Mouse (Mus musculus) neural tube, embryonic 14.5 days (tissue): ENCODE data around the gene Dld. TPM values are rescaled to one million over a fixed set of nuclear protein-coding genes. Genes with fewer than 3 reads are reported as not detected.

Experiments used
- ATAC-seq: fragments of 200-750 bp; cut with Nextera tagmentation; 2 replicates; pipeline ENCODE4 v1.8.0; 2017; ENCODE audit warnings: low read depth, mild to moderate bottlenecking, moderate TSS enrichment, moderate library complexity
- H3K27ac ChIP-seq: fragments of 300-500 bp; sonication (generic); 2 replicates; pipeline ENCODE4 v1.5.1; 2014; ENCODE audit warnings: low read depth, mild to moderate bottlenecking, control low read depth, low read length, moderate library complexity, mixed read lengths
- H3K27me3 ChIP-seq: fragments of 300-500 bp; sonication (generic); 2 replicates; pipeline ENCODE4 v1.6.1; 2014; ENCODE audit warnings: low read length; ENCODE audit not compliant: control insufficient read depth, insufficient read depth
- H3K36me3 ChIP-seq: fragments of 300-500 bp; sonication (generic); 2 replicates; pipeline ENCODE4 v1.6.1; 2014; ENCODE audit warnings: low read length, mixed read lengths; ENCODE audit not compliant: control insufficient read depth, insufficient read depth
- H3K4me1 ChIP-seq: fragments of 300-500 bp; sonication (generic); 2 replicates; pipeline ENCODE4 v1.6.1; 2014; ENCODE audit warnings: low read length; ENCODE audit not compliant: control insufficient read depth, insufficient read depth
- H3K4me2 ChIP-seq: fragments of 300-500 bp; sonication (generic); 2 replicates; pipeline ENCODE4 v1.6.1; 2014; ENCODE audit warnings: mild to moderate bottlenecking, low read depth, low read length, control low read depth
- H3K4me3 ChIP-seq: fragments of 300-500 bp; sonication (generic); 2 replicates; pipeline ENCODE4 v1.5.1; 2014; ENCODE audit warnings: low read depth, low read length, control low read depth, mixed read lengths
- H3K9ac ChIP-seq: fragments of 300-500 bp; sonication (generic); replicated peaks from 2 replicates; pipeline ENCODE4 v1.6.1; 2014; ENCODE audit warnings: low read depth, mild to moderate bottlenecking, control low read depth, low read length, mixed read lengths
- H3K9me3 ChIP-seq: fragments of 300-500 bp; sonication (generic); 2 replicates; pipeline ENCODE4 v1.6.1; 2016; ENCODE audit warnings: low read length; ENCODE audit not compliant: control insufficient read depth
- WGBS: fragments of 180-500 bp; shearing (Covaris S2); extraction: QIAGEN DNeasy Blood & Tissue Kit; methylation state at CpG from one replicate; pipeline ENCODE4 v1.1.7; 2014; 5-methylcytosine and 5-hydroxymethylcytosine counted together
- polyA plus RNA-seq: library from polyadenylated mRNA; unstranded; fragments of >200 nt; fragmentation: Nextera tagmentation; extraction: Ambion mirVana; gene quantifications from 2 replicates; pipeline ENCODE4 v1.2.1, GENCODE M21; 2014

Gene Dld
- polyA plus RNA-seq, 1 experiment from 2014 or later: 132 TPM

DNA sequence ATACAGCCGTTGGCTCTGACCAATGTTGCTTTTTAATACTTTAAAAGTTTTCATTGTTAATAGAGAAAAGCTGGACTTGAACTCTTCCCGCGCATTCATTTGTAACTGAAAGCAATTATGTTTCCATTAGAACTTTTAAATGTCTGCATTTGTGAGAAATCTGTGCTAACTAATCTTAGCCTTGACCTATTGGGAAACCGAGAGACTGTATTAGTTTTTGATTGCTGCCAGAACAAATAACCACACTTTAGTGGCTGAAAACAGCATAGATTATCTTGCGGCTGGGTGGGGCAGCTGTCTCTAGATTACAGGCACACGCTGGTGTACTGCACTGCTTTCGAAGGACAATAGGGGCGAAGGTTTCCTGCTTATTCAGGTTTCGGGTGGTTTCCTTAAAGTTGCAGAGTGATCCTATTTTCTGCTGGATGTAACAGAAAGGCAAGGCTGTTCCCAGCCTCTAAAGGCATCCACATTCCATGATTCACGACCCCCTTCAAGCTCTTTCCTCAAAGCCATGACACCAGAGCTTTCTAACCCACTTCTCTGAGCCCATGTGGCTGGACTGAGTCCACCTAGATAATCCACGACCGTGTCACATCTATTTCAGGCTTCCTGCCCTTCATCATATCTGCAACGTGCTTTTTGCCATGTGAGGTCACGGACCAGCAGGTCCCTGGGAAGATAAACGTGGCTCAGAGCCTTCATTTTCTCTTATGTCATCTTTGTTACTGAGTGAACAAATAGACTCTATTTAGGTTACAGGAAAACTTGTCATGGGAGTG, 57.7 kb downstream of the Dld start:
- Histone ChIP-seq H3K4me1 (no peaks in the 10 kb centered on the region), H3K4me3 (no peak overlapping the region), H3K4me2 (no peak overlapping the region), H3K27me3 (no peaks in the 10 kb centered on the region), H3K36me3 (no peaks in the 10 kb centered on the region; the same call in 1 of the 2 replicates), H3K9ac (no peak overlapping the region), H3K27ac (no peak overlapping the region), H3K9me3 (no peaks in the 10 kb centered on the region)
- 75% methylated on average over 15 of the region's 15 CpGs for WGBS
- no peak for ATAC-seq

DNA sequence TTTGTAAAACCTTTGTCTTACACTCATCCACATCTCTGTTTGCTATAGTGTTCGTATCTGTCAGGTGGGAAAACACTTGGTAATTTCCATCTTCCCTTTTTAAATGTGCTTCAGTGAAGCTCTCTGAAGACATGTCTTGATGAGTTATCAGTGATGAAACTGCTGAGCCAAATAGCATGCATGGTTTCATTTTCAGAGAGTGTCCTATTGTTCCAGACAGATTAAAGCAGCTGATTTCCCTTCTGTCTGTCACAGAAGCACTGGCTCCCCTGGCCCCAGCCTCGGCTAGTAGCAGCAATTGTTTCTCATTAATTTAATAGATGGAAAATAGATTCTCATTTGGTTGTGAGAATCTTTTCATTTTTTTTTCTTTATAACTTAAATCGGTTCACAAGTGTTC, 60.3 kb downstream of the Dld start:
- 72% methylated on average over 3 of the region's 3 CpGs for WGBS
- H3K4me1 ChIP-seq: no peaks in the 10 kb centered on the region
- no peaks in the 10 kb centered on the region for H3K9me3 ChIP-seq

DNA sequence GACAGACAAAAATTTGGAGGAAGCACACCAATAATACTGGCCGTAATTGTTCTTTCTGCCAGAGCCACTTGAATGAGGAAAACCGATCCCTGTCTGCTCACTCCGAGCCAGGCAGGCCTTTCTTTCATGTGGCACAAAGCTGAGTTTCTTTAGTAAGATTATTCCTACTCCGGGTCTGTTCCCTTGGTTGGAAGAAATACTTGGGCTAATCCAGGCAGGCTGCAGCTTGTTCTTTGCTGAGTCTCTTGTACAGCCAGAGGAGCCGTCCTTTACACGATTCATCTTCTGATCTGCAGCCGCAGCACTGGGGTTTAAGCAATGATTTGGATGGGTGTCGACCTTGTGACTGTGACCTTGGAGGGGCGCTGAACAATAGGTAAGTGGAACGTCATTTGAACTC, 62.2 kb downstream of the Dld start:
- no peaks in the 10 kb centered on the region for H3K4me1 ChIP-seq
- H3K27me3 ChIP-seq: no peaks in the 10 kb centered on the region
- 90% methylated on average over 10 of the region's 10 CpGs for whole genome bisulfite sequencing
- no peaks in the 10 kb centered on the region for H3K9me3 ChIP-seq
- no peak overlapping the region for H3K4me3 ChIP-seq
- H3K27ac ChIP-seq: no peak overlapping the region
- no peak for ATAC-seq
- no peaks in the 10 kb centered on the region; the same call in 1 of the 2 replicates for H3K36me3 ChIP-seq
- H3K9ac ChIP-seq: no peak overlapping the region
- no peak overlapping the region for H3K4me2 ChIP-seq

More for the DNA sequence above, 60.3 kb downstream of the Dld start:
- no peaks in the 10 kb centered on the region for H3K27me3 ChIP-seq
- H3K27ac ChIP-seq: no peak overlapping the region
- H3K36me3 ChIP-seq: no peaks in the 10 kb centered on the region; the same call in 1 of the 2 replicates
- no peak overlapping the region for H3K9ac ChIP-seq
- ATAC-seq: no peak
- no peak overlapping the region for H3K4me2 ChIP-seq
- no peak overlapping the region for H3K4me3 ChIP-seq

DNA sequence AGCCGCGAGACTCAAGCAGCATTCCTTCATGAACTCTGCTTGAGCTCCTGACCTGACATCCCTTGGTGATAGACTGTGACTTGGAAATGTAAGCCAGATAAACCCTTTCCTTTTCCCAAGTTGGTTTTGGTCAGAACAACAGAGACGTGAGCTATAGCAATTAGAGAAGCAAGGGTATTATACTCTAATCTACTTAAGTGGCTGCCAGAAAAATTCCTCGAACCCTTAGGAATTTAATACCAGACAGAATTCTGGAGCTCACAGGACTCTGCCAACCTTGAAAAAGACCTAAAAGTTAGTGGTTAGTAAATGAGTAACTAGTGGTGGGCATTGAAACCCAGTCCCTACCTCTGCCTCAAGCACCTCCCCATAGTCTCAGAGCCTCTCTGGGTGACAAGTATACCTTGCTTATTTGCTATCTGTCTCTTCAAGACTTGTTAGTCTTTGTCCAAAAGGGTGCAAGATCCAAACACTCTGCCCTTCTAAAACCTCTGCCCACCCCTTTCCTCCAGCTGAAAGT, 67.6 kb downstream of the Dld start:
- 92% methylated on average over 4 of the region's 4 CpGs for WGBS
- Histone ChIP-seq H3K27ac (no peak overlapping the region), H3K9me3 (no peaks in the 10 kb centered on the region), H3K27me3 (no peaks in the 10 kb centered on the region), H3K4me3 (no peak overlapping the region), H3K4me2 (no peak overlapping the region), H3K9ac (no peak overlapping the region), H3K36me3 (no peaks in the 10 kb centered on the region; the same call in 1 of the 2 replicates), H3K4me1 (no peaks in the 10 kb centered on the region)
- ATAC-seq: no peak

DNA sequence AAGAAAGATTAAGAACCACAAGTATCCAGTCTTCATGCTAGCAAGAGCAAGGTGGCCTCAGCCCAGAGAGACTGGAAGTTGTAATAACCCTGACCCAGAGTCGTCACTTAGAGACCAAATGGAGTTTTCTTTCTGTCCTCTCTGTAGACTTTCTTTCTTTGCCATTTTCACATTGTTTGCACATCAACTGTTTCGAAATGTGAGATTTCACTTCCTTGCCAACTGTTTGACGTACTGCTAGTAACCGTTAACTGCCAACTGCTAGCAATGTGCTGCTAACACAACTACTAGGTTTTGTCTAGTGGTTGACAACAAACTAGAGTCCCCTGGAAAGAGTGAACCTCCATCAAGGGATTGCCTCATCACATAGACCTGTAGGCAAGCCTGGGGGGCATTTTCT, 68.1 kb downstream of the Dld start:
- Histone ChIP-seq H3K9ac (no peak overlapping the region), H3K27ac (no peak overlapping the region), H3K4me2 (no peak overlapping the region), H3K27me3 (no peaks in the 10 kb centered on the region), H3K36me3 (no peaks in the 10 kb centered on the region; the same call in 1 of the 2 replicates), H3K4me1 (no peaks in the 10 kb centered on the region), H3K9me3 (no peaks in the 10 kb centered on the region), H3K4me3 (no peak overlapping the region)
- ATAC-seq: no peak
- WGBS: 89% methylated on average over 4 of the region's 4 CpGs

DNA sequence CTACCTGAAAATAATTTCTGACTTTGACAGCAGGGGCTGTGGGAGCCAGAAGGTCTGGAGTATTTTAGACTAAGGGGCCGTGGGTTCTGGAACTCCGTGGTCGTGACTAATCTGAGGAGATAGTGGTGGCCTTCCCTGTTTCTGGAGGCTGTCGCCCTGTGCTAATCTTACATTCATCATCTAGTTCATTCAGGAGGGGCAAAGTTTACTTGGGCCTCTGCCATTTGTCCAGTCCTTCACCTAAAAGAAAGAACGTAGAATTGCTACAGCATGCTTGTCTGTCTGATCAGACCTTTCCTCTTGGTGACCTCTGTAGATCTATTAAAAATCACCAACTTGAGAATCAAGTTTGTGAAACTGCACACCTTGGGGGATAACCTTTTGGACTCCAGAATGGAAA, 69.0 kb downstream of the Dld start:
- Histone ChIP-seq H3K9ac (no peak overlapping the region), H3K36me3 (no peaks in the 10 kb centered on the region; the same call in 1 of the 2 replicates), H3K4me1 (no peaks in the 10 kb centered on the region), H3K27me3 (no peaks in the 10 kb centered on the region), H3K4me3 (no peak overlapping the region), H3K9me3 (no peaks in the 10 kb centered on the region), H3K4me2 (no peak overlapping the region), H3K27ac (no peak overlapping the region)
- ATAC-seq: no peak
- WGBS: 92% methylated on average over 5 of the region's 5 CpGs

Other genes with a start within 250 kb of the Dld start
- not detected in 2 replicates for gene Gm6993, start 110.7 kb downstream of the Dld start, polyA plus RNA-seq
- 4.9 and 26.7 TPM in 2 replicates for gene Lamb1, start 86.2 kb downstream of the Dld start, polyA plus RNA-seq
- gene Slc26a3, start 39.4 kb upstream of the Dld start, polyA plus RNA-seq: 0.19 and 0.72 TPM in 2 replicates
- gene Cbll1, start 148.2 kb upstream of the Dld start, polyA plus RNA-seq: 21.2 and 22.2 TPM in 2 replicates
- 0.11 TPM in 1 of 2 replicates, not detected in the other for gene Slc26a4, start 208.5 kb upstream of the Dld start, polyA plus RNA-seq